Mouse (Mus musculus) embryonic facial prominence, embryonic 11.5 days (tissue): ENCODE results near the gene Aspscr1. TPM values are rescaled to one million over a fixed set of nuclear protein-coding genes. Genes with fewer than 3 reads are reported as not detected.
A peak's percentile ranks its signal among the peaks of the same experiment; 100 is the strongest.

Source experiments
- ATAC-seq: fragments of 200-750 bp; cut with Nextera tagmentation; replicated peaks from 2 replicates; pipeline ENCODE4 v1.8.0; 2017; ENCODE audit warnings: low read depth; ENCODE audit not compliant: insufficient number of reproducible peaks, low FRiP score, low TSS enrichment
- DNase-seq: peaks from one replicate; pipeline ENCODE4 v3.0.0-alpha.2; 2015; ENCODE audit warnings: low spot score
- H3K27ac ChIP-seq: fragments of 300-500 bp; sonication (generic); replicated peaks from 2 replicates; pipeline ENCODE4 v1.5.1; 2014; ENCODE audit warnings: mild to moderate bottlenecking, low read depth, low read length, control low read depth
- H3K27me3 ChIP-seq: fragments of 300-500 bp; sonication (generic); 2 replicates; pipeline ENCODE4 v1.6.1; 2014; ENCODE audit warnings: mild to moderate bottlenecking, low read length, moderate library complexity, mixed read lengths; ENCODE audit not compliant: control insufficient read depth, insufficient read depth
- H3K36me3 ChIP-seq: fragments of 300-500 bp; sonication (generic); replicated peaks from 2 replicates; pipeline ENCODE4 v1.6.1; 2014; ENCODE audit warnings: low read depth, mild to moderate bottlenecking, low read length, moderate library complexity, mixed read lengths; ENCODE audit not compliant: control insufficient read depth, insufficient read depth
- H3K4me1 ChIP-seq: fragments of 300-500 bp; sonication (generic); 2 replicates; pipeline ENCODE4 v1.6.1; 2014; ENCODE audit warnings: low read length, mixed read lengths; ENCODE audit not compliant: control insufficient read depth, insufficient read depth
- H3K4me2 ChIP-seq: fragments of 300-500 bp; sonication (generic); 2 replicates; pipeline ENCODE4 v1.6.1; 2014; ENCODE audit warnings: low read depth, mild to moderate bottlenecking, control low read depth, low read length, moderate library complexity
- H3K4me3 ChIP-seq: fragments of 300-500 bp; sonication (generic); 2 replicates; pipeline ENCODE4 v1.5.1; 2014; ENCODE audit warnings: low read depth, low read length, control low read depth
- H3K9ac ChIP-seq: fragments of 300-500 bp; sonication (generic); replicated peaks from 2 replicates; pipeline ENCODE4 v1.6.1; 2014; ENCODE audit warnings: mild to moderate bottlenecking, control low read depth, low read length
- H3K9me3 ChIP-seq: fragments of 300-500 bp; sonication (generic); replicated peaks from 2 replicates; pipeline ENCODE4 v1.6.1; 2016; ENCODE audit warnings: mild to moderate bottlenecking, low read length, inconsistent platforms, mixed read lengths; ENCODE audit not compliant: control insufficient read depth
- WGBS: fragments of 180-500 bp; shearing (Covaris S2); extraction: QIAGEN DNeasy Blood & Tissue Kit; methylation state at CpG from one replicate; pipeline ENCODE4 v1.1.7; 2014; 5-methylcytosine and 5-hydroxymethylcytosine counted together
- polyA plus RNA-seq: library from polyadenylated mRNA; unstranded; fragments of >200 nt; fragmentation: Nextera tagmentation; extraction: Ambion mirVana; gene quantifications from 2 replicates; pipeline ENCODE4 v1.2.1, GENCODE M21; 2014

Aspscr1 gene
- polyA plus RNA-seq, 1 experiment from 2014 or later = 99.6 TPM

DNA sequence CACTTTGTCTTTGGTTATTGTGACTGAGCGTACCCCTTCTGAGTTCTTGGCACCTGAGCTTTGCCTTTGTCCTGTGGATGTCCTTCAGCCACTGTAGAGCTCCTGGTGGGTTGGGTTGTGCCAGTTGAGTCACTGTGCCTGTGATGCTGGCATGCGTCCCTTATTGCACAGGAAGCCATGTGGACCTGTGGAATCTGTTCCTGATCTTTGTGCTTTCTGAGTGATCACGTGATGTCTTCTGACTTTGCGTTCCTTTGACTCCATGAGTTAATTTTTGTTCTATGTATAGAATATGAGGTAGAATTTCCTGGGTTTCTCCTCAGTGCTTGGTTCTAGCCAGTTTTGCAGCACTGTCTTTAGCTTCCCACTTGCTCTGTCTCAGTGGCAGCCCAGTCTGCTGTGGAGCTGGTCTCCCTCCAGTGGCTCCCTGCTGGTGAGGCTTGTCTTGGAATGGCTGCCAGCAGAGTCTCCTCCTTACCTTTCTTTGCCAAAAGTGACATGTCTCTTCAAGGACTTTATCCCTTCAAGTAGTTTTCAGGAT, 19.8 kb downstream of the Aspscr1 start:
- DNase-seq (no peak), ATAC-seq (no peak)
- Histone ChIP-seq H3K27ac (no peak overlapping the region), H3K9me3 (no peaks in the 10 kb centered on the region), H3K27me3 (no peaks in the 10 kb centered on the region), H3K4me1 (no peaks in the 10 kb centered on the region), H3K4me2 (no peak overlapping the region), H3K36me3 (no peaks in the 10 kb centered on the region; the same call in none of the 2 replicates), H3K9ac (no peak overlapping the region), H3K4me3 (no peak overlapping the region)
- WGBS = 97% methylated on average over 4 of the region's 4 CpGs

GRCm38 (mm10) chr11:120693461-120693860, 20.7 kb downstream of the Aspscr1 start:
- H3K27ac ChIP-seq = no peak overlapping the region
- H3K27me3 ChIP-seq = no peaks in the 10 kb centered on the region
- ATAC-seq (no peak), DNase-seq (no peak)
- H3K36me3 ChIP-seq = no peaks in the 10 kb centered on the region; the same call in none of the 2 replicates
- H3K9me3 ChIP-seq = no peaks in the 10 kb centered on the region
- WGBS = 76% methylated on average over 3 of the region's 3 CpGs
- no peak overlapping the region for H3K4me3 ChIP-seq
- H3K4me1 ChIP-seq = no peaks in the 10 kb centered on the region
- no peak overlapping the region for H3K9ac ChIP-seq
- no peak overlapping the region for H3K4me2 ChIP-seq

GRCm38 (mm10) chr11:120695184-120695583, 22.4 kb downstream of the Aspscr1 start:
- Histone ChIP-seq H3K4me3 (no peak overlapping the region), H3K9ac (no peak overlapping the region), H3K4me1 (no peaks in the 10 kb centered on the region), H3K4me2 (no peak overlapping the region), H3K27ac (0 out of 2 replicates have a peak overlapping the region, but pooled peaks have one; percentile 43), H3K36me3 (no peaks in the 10 kb centered on the region; the same call in none of the 2 replicates), H3K27me3 (no peaks in the 10 kb centered on the region), H3K9me3 (no peaks in the 10 kb centered on the region)
- ATAC-seq = peak; percentile 64
- 41% methylated on average over 4 of the region's 4 CpGs for WGBS
- DNase-seq = peak; percentile 39

- Histone ChIP-seq H3K27me3 (no peaks in the 10 kb centered on the region), H3K4me2 (no peak overlapping the region), H3K9ac (no peak overlapping the region; the same call in 1 of the 2 replicates), H3K9me3 (no peaks in the 10 kb centered on the region), H3K27ac (peak overlapping the region; percentile 43; the same call in 1 of the 2 replicates), H3K4me3 (no peak overlapping the region), H3K4me1 (no peaks in the 10 kb centered on the region), H3K36me3 (no peaks in the 10 kb centered on the region; the same call in none of the 2 replicates)
- peak; percentile 57; the same call in 1 of the 2 replicates for ATAC-seq
- 42% methylated on average over 12 of the region's 12 CpGs for WGBS
- DNase-seq = peak; percentile 49
Observed at GRCm38 (mm10) chr11:120695641-120696040, 22.9 kb downstream of the Aspscr1 start.

DNA sequence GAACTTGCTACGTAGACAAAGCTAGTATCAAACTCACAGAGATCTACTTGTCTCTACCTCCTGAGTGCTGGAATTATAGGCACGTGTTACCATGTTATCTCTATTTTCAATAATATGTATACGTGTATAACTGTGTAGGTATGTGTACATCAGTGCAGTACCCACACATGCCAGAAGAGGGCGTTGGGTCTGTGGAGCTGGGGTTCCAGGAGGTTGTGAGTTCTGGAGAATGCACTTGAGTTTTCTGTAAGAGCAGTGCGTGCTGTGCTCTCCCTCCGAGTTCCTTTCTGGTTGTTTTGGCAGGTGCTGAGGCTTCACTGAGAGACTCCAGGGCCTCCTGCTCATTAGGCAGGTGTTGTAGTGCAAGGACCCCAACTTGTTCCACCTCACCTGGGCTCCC, 23.8 kb downstream of the Aspscr1 start:
- no peaks in the 10 kb centered on the region for H3K9me3 ChIP-seq
- H3K36me3 ChIP-seq = no peaks in the 10 kb centered on the region; the same call in none of the 2 replicates
- H3K4me3 ChIP-seq = no peak overlapping the region
- no peaks in the 10 kb centered on the region for H3K27me3 ChIP-seq
- no peak overlapping the region for H3K27ac ChIP-seq
- H3K9ac ChIP-seq = no peak overlapping the region
- WGBS = 93% methylated on average over 6 of the region's 6 CpGs
- DNase-seq (no peak), ATAC-seq (no peak)
- H3K4me1 ChIP-seq = no peaks in the 10 kb centered on the region
- H3K4me2 ChIP-seq = no peak overlapping the region

GRCm38 (mm10) chr11:120697741-120698140, 25.0 kb downstream of the Aspscr1 start:
- Histone ChIP-seq H3K9ac (no peak overlapping the region), H3K4me1 (no peaks in the 10 kb centered on the region), H3K4me3 (no peak overlapping the region), H3K4me2 (no peak overlapping the region), H3K9me3 (no peaks in the 10 kb centered on the region), H3K36me3 (no peaks in the 10 kb centered on the region; the same call in none of the 2 replicates), H3K27ac (no peak overlapping the region), H3K27me3 (no peaks in the 10 kb centered on the region)
- ATAC-seq = no peak
- no peak for DNase-seq
- WGBS = 52% methylated on average over 10 of the region's 10 CpGs

DNA sequence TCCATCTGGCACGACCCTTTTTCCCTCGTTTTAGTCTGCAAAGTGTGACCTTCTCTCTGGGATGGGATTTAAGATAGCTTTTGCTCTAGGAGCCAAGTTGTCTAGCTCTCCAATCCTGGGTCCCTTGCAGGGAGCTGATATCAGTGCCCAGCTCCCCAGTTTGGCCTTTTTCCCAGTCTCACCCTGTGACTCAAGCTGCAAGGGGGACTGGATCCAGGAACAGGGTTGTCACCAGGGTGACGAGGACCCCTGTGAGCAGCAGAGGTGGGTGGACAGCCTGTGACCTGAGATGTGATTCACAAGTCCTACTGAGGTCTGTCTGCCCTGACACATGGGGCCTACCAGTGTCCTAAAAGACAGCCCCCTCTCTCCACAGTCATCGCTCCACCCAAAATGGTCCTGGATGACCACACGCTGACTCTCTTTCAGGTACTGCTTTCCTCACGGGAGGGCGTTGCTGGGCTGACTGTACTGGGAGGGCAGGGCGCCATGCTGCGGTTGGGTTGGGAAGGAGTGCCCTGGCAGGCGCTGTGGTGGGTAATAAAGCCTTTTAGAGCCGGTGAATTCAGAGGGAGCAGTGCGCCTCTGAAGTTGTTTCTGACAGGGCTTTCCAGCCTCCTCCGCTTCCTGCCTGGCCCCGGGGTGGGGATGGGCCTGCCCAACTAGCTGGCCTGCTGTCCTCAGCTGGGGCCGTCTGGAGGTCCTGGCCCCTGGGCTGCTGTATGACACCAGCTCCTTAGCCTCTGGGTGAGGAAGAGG, 31.1 kb downstream of the Aspscr1 start:
- Histone ChIP-seq H3K9me3 (no peaks in the 10 kb centered on the region), H3K27me3 (no peaks in the 10 kb centered on the region), H3K27ac (peak overlapping the region; percentile 62), H3K36me3 (no peaks in the 10 kb centered on the region; the same call in none of the 2 replicates), H3K4me3 (no peak overlapping the region), H3K9ac (peak overlapping the region; percentile 46), H3K4me1 (peaks cover 32% of the 10 kb centered on the region), H3K4me2 (peak overlapping the region; percentile 3; the same call in 1 of the 2 replicates)
- peak; percentile 11; the same call in 1 of the 2 replicates for ATAC-seq
- DNase-seq = no peak
- 34% methylated on average over 15 of the region's 15 CpGs for WGBS
